Mouse (Mus musculus): ENCODE data around the gene Pigw.

Gene Pigw

DNA sequence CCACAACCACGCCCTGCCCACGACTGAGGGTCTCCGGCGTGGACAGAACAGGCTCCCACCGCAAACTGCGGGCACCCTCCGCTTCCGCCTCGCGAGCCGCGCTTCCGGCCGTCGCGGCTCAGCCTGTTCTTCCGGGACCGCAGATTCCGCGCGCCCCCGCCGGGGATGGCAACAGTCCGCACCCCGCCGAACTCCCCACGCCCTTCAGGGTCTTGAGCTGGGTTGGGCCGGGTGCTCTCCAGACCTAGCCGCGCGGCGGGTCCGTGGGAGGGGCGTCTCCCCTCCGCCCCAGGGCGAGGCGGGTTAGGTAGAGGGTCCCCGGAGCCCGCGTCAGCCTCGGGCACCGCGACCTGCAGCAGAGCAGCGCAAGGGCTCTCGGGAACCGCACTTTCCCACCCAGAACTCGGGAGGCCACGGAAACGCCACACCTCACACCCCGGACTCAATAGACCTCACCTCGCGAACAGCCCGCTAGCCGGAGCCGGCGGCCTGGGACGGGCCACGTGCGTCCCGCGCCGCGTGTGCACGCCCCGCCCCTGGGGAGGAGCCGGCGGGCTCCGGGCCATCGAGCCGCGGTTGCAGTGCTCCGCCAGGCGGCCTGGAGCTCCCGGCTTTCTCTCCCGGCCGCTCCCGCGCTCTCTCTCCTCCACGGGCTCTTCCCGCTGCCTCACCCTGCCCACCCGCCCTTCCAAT is at the start of gene Pigw, which contains the start of gene Myo19:
Gene Pigw, minus strand, starts transcription at position 514 of the 693 bp plus-strand sequence.
Gene Myo19, plus strand, starts transcription at position 377 of the 693 bp plus-strand sequence.
- DNase-seq (ENCODE audit: extremely low spot score, low spot score), result peak; percentile 71

- no peak for DNase-seq (ENCODE audit: extremely low spot score, low spot score)
These were observed 40.9 kb upstream of the Pigw start for GRCm38 (mm10) chr11:84920981-84921380.

- no peak for DNase-seq (ENCODE audit: extremely low spot score, low spot score)
These were observed 39.9 kb upstream of the Pigw start for GRCm38 (mm10) chr11:84919951-84920350.

DNA sequence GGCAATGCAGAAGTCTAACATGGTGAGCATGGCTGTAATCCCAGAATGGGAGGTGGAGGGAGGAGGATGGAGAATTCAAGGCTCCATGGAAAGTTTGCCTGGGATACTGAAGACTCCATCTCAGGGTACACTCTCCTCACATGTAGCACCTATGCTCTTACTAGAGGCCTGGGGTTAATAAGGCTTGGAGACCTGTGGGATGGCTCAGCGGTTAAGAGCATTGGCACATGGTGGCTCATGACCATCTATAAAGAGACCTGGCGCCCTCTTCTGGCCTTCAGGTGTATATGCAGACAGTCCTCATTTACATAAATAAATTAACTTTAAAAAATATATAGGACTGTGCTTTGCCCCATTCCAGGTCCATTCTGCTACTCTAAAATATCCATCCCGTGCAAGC is 39.2 kb upstream of the Pigw start:
- no peak for DNase-seq (ENCODE audit: extremely low spot score, low spot score)

GRCm38 (mm10) chr11:84918425-84918824 is 38.3 kb upstream of the Pigw start:
- DNase-seq (ENCODE audit: extremely low spot score, low spot score), result peak; percentile 92

- DNase-seq (ENCODE audit: extremely low spot score, low spot score), result no peak
These were observed 36.7 kb upstream of the Pigw start for GRCm38 (mm10) chr11:84916703-84917300.

DNA sequence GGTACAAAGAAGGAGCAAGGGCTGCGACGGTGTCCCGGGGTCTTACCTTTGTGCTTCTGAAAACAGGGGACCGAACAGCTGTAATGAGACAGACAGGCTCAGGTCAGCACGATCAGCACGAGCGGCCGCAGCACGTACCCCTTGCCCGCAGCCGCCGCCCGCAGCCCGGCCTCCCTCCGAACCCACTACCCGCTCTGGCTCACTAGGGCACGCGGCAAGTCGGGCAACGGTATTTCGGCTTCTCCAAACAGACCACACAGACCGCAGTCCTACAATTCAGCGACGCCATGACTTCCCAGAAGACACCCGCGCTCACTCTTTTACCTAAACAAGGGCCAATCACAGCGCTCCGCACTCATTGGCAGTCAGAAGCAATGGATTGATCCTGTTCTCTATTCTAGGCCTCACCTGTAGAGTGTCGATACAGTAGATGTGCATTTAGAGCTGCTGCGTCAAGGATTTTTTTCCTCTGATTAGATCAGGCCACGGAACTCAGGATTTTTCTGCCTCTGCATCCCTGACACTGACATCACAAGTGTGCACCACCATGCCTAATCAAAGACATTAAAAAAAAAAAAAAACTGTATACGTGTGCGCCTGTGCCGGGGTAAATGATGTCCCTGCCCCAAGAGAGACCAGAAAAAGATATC is 36.1 kb upstream of the Pigw start, which contains the start of gene Znhit3:
Gene Znhit3, minus strand, starts transcription at position 314 of the 650 bp plus-strand sequence.
- DNase-seq (ENCODE audit: extremely low spot score, low spot score), result peak; percentile 75

DNA sequence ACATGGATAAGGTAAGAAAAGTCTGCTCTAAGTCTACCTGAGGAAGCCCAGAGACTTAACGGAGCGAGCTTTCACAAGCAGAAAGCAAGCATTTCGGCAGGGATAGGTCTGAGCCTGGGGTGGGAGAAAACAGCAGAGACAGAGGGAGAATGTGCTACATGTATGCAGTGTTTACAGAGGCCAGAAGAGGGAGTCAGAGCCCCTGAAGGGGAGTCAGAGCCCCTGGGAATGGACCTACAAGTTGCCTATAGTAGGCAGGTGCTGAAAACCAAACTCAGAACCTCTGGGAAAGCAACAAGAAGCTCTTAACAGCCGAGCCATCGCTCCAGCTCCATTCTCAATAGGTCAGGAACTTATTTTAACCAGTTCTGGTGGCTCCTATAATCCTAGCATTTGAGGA is 34.6 kb upstream of the Pigw start:
- DNase-seq (ENCODE audit: extremely low spot score, low spot score), result no peak

DNA sequence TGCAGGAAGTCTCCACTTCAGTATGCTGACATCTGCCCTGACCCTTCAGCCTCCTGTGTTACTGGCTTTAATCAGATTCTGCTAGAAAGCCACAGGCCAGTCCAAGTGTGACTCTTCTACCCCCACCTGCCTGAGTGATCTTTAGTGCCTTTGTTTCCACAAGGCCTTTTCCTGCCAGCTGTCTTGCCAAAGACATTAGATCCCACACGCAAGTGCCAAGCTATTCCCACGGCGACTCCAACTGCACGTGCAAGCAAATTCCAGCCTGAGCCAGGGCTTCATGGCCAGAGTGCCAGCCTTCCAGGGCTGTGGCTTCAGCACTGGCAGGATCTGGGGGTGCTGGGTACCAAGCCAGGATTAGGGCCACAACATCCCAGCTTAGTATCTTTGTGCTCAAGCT is 30.3 kb upstream of the Pigw start:
- DNase-seq (ENCODE audit: extremely low spot score, low spot score), result no peak

DNA sequence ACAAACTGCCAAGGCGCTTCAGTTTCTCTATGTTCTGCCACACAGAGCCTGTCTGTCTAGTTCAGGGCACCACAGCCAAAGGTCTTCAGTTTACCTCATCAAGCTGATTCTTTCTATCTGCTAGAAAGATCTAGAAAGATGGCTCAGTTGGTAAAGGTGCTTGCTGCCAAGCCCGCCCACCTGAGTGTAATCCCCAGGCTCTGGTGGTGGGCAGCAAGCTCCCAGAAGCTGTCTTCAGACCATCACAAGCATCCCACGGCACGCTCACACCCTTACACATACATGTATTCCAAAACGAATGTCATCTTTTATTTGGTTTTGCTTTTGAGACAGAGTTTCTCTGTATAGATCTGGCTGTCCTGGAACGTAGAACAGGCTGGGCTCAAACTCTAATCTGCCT is 28.4 kb upstream of the Pigw start:
- DNase-seq (ENCODE audit: extremely low spot score, low spot score), result no peak

GRCm38 (mm10) chr11:84907081-84907480 is 27.0 kb upstream of the Pigw start:
- no peak for DNase-seq (ENCODE audit: extremely low spot score, low spot score)

GRCm38 (mm10) chr11:84904597-84905144 is 24.6 kb upstream of the Pigw start:
- DNase-seq (ENCODE audit: extremely low spot score, low spot score), result no peak

- no peak for DNase-seq (ENCODE audit: extremely low spot score, low spot score)
These were observed 13.0 kb upstream of the Pigw start for GRCm38 (mm10) chr11:84893113-84893512.

DNA sequence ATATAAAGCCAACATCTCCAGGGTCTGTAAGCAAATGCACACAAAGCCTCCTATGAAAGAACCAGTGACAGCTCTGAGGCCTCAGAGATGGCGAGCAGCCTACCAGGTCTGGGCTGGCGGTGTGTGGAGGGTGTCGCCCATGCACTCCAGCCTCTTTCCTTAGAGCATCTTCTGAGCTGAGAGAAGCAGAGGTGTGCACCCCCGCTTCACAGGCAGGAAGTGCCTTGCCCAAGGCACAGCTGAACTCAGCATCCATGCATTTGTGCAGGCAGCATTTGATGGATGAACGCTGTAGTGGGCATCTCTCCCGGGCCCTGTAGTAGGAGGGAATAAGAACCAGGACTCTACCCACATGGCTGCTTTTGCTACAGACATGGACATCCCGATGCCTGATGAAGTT is 11.6 kb upstream of the Pigw start:
- DNase-seq (ENCODE audit: extremely low spot score, low spot score), result no peak

DNA sequence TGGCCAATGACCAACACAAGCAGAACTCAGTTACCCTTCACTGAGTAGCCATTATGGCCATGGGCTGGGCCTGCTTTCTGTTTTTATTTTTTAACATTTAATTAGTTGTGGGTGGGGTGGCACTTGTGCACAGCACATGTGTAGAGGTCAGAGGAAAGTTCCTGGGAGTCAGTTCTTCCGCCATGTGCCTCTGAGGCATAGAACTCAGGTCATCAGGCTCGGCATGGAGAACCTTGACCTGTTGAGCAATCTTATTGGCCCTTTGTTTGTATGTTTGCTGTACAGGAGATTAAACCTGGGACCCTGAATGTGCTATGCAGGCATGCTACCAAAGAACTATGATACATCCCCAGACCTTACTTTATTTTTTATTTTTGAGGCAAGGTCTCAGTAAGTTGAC is 9.4 kb upstream of the Pigw start:
- no peak for DNase-seq (ENCODE audit: extremely low spot score, low spot score)

GRCm38 (mm10) chr11:84888025-84888424 is 7.9 kb upstream of the Pigw start:
- no peak for DNase-seq (ENCODE audit: extremely low spot score, low spot score)

DNA sequence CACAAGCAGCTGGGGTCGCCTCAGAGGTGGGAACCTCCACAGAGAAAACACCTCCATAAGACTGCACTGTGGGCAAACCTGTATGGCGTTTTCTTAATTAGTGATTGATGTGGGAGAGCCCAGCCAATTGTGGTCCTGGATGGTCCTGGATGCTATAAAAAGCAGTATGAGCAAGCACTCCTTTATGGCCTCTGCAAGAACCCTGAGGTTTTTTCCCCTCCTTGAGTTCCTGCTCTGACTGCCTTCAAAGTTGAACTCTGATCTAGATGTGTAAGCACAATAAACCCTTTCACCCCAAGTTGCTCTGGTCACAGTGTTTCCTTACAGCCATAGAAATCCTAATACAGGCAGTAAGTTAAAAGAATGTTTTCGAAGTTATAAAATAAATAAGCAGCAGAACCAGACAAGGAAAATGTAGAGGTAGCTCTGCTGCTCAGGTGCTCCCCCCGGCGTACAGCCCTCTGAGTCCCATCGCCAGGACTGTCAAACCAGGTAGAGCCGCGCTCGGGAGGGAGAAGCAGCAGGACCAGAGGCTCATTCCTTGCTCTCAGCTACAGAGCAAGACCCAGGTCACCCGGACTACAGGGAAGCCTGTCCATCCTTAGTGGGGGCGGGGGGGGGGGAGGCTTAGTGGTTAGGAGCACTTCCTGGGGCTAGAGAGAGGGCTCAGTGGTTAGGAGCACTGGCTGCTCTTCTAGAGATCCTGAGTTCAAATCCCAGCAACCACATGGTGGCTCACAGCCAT is 6.9 kb upstream of the Pigw start:
- DNase-seq (ENCODE audit: extremely low spot score, low spot score), result no peak

- DNase-seq (ENCODE audit: extremely low spot score, low spot score), result no peak
These were observed 6.2 kb upstream of the Pigw start for GRCm38 (mm10) chr11:84886236-84886635.

- DNase-seq (ENCODE audit: extremely low spot score, low spot score), result no peak
These were observed 5.2 kb upstream of the Pigw start for GRCm38 (mm10) chr11:84885238-84885637.

DNA sequence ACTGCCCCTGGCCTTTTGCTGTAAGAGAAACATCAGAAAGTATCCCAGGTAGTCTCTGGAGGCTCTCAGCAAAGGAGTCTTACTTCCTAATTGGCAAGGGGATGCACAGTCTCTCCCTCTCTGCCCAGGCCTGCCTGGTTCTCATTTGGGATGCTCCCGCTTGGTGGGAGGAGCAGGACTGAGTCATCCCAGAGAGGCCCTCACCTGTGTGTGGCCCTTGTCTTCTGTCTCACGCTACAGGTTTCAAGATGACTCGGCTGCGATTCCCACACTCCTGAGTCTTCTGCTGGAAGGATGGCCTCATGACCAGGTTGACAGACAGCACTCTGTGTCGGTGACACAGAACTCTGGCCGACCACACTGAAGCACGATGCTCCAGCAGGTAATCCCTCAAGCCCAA is 2.3 kb upstream of the Pigw start:
- DNase-seq (ENCODE audit: extremely low spot score, low spot score), result no peak

GRCm38 (mm10) chr11:84880971-84881370 is 886 bp upstream of the Pigw start:
- DNase-seq (ENCODE audit: extremely low spot score, low spot score), result no peak

Data from neural tube, embryonic 10.5 days (tissue).